Mouse (Mus musculus) limb, embryonic 14.5 days (tissue): ENCODE results near the gene Sgtb. TPM values are rescaled to one million over a fixed set of nuclear protein-coding genes. Genes with fewer than 3 reads are reported as not detected.

Experiments used
- ATAC-seq: fragments of 200-750 bp; cut with Nextera tagmentation; 2 replicates; pipeline ENCODE4 v1.8.0; 2017; ENCODE audit warnings: low read depth, moderate number of reproducible peaks, moderate TSS enrichment; ENCODE audit not compliant: low FRiP score
- DNase-seq: peaks from one replicate; pipeline ENCODE4 v3.0.0-alpha.2; 2015; ENCODE audit warnings: low spot score
- H3K27ac ChIP-seq: fragments of 300-500 bp; sonication (generic); replicated peaks from 2 replicates; pipeline ENCODE4 v1.5.1; 2014; ENCODE audit warnings: low read depth, mild to moderate bottlenecking, low read length, moderate library complexity, mixed read lengths
- H3K27me3 ChIP-seq: fragments of 300-500 bp; sonication (generic); 2 replicates; pipeline ENCODE4 v1.6.1; 2014; ENCODE audit warnings: low read length, mixed read lengths; ENCODE audit not compliant: control insufficient read depth, insufficient read depth
- H3K36me3 ChIP-seq: fragments of 300-500 bp; sonication (generic); 2 replicates; pipeline ENCODE4 v1.6.1; 2014; ENCODE audit warnings: mild to moderate bottlenecking, low read length, moderate library complexity, mixed read lengths; ENCODE audit not compliant: control insufficient read depth, insufficient read depth
- H3K4me1 ChIP-seq: fragments of 300-500 bp; sonication (generic); 2 replicates; pipeline ENCODE4 v1.6.1; 2014; ENCODE audit warnings: antibody characterized with exemption, low read length, mixed read lengths; ENCODE audit not compliant: control insufficient read depth, insufficient read depth
- H3K4me2 ChIP-seq: fragments of 300-500 bp; sonication (generic); replicated peaks from 2 replicates; pipeline ENCODE4 v1.6.1; 2014; ENCODE audit warnings: low read depth, mild to moderate bottlenecking, low read length, moderate library complexity; ENCODE audit not compliant: severe bottlenecking
- H3K4me3 ChIP-seq: fragments of 300-500 bp; sonication (generic); replicated peaks from 2 replicates; pipeline ENCODE4 v1.5.1; 2014; ENCODE audit warnings: low read length
- H3K9ac ChIP-seq: fragments of 300-500 bp; sonication (generic); 2 replicates; pipeline ENCODE4 v1.6.1; 2014; ENCODE audit warnings: mild to moderate bottlenecking, low read depth, low read length, moderate library complexity; ENCODE audit not compliant: severe bottlenecking
- H3K9me3 ChIP-seq: fragments of 300-500 bp; sonication (generic); 2 replicates; pipeline ENCODE4 v1.6.1; 2016; ENCODE audit warnings: low read length; ENCODE audit not compliant: control insufficient read depth
- POLR2A ChIP-seq: fragments of 200-500 bp; IDR thresholded peaks from 2 replicates; pipeline ENCODE4 v1.8.0; 2012; ENCODE audit warnings: inconsistent platforms, mild to moderate bottlenecking, moderate library complexity, borderline replicate concordance; ENCODE audit not compliant: insufficient read depth, insufficient read length; ENCODE audit errors: extremely low read depth
- WGBS: fragments of 180-500 bp; shearing (Covaris S2); extraction: QIAGEN DNeasy Blood & Tissue Kit; methylation state at CpG from one replicate; pipeline ENCODE4 v1.1.7; 2014; 5-methylcytosine and 5-hydroxymethylcytosine counted together
- polyA plus RNA-seq, 2 experiments: library from polyadenylated mRNA; depleted of rRNA in 1 of 2; stranded (reverse) in 1 of 2; unstranded in 1 of 2; fragments of >200 nt; fragmentation: Nextera tagmentation in 1 of 2; extraction: Ambion mirVana in 1 of 2; gene quantifications; 2 replicates each; pipeline versions ENCODE4 v1.2.1 to v1.2.3; 2012 to 2014

Gene Sgtb
- polyA plus RNA-seq, 2 experiments: 5.9 to 7.5 TPM

- Histone ChIP-seq H3K4me2 (peak overlapping the region; percentile 69), H3K36me3 (peaks cover 12% of the 10 kb centered on the region), H3K27ac (no peak overlapping the region), H3K9me3 (no peaks in the 10 kb centered on the region), H3K4me1 (peaks cover 7% of the 10 kb centered on the region), H3K9ac (0 out of 2 replicates have a peak overlapping the region, but pooled peaks have one; percentile 22), H3K27me3 (no peaks in the 10 kb centered on the region), H3K4me3 (peak overlapping the region; percentile 88)
- 78% methylated on average over 3 of the region's 3 CpGs for WGBS
- no peak for ATAC-seq
- TF ChIP-seq POLR2A: no peak
- DNase-seq: no peak
Observed at GRCm38 (mm10) chr13:104176874-104177273, 67.3 kb downstream of the Sgtb start.

- Histone ChIP-seq H3K36me3 (peaks cover 19% of the 10 kb centered on the region), H3K4me1 (peaks cover 7% of the 10 kb centered on the region), H3K9ac (peak within 1 kb of the TSS; percentile 84), H3K4me2 (peak within 1 kb of the TSS; percentile 69), H3K27ac (peak within 1 kb of the TSS; percentile 78), H3K27me3 (no peaks in the 10 kb centered on the region), H3K9me3 (no peaks in the 10 kb centered on the region), H3K4me3 (peak within 1 kb of the TSS; percentile 88)
- DNase-seq (peak; percentile 85), ATAC-seq (peak; percentile 87)
- TF ChIP-seq POLR2A: no peak
- WGBS: 1% methylated on average over 32 of the region's 32 CpGs
Observed at GRCm38 (mm10) chr13:104177796-104178649, 68.5 kb downstream of the Sgtb start, which contains the start of gene Trappc13. Gene Trappc13 (minus strand): TSS chr13:104178469.

DNA sequence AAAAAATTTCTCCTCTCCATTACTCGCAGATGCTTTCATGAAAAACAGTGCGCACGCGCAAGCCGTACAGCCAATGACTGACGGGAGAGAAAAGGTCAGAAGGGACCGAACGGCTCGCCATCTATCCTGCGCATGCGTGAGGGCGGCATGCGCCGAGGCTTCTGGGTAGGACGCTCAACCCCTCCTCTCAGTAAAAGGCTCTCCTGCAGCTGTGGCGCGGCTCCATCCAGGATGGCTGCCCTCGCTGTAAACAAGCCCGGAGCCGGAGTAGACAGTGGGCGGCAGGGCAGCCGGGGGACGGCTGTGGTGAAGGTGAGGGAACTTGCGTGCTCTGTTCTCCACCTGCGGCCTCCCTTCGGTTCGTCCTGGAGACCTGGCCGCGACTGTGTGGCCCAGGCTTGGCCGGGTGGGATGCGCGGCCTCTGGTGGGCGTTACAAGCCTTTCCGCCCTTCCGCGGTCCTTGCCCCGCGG, 69.1 kb downstream of the Sgtb start, which contains the start of gene Trim23:
Gene Trim23 (plus strand): TSS at position 148 of the 472 bp plus-strand sequence.
- peak within 1 kb of the TSS; percentile 78 for H3K27ac ChIP-seq
- WGBS: under 1% methylated on average over 32 of the region's 38 CpGs
- ATAC-seq (peak; percentile 99), DNase-seq (peak; percentile 100)
- H3K27me3 ChIP-seq: no peaks in the 10 kb centered on the region
- TF ChIP-seq POLR2A: peak; percentile 62; the same call in 1 of the 2 replicates
- H3K4me1 ChIP-seq: peaks cover 7% of the 10 kb centered on the region
- H3K9ac ChIP-seq: peak within 1 kb of the TSS; percentile 84
- peak within 1 kb of the TSS; percentile 69 for H3K4me2 ChIP-seq
- peak within 1 kb of the TSS; percentile 88 for H3K4me3 ChIP-seq
- no peaks in the 10 kb centered on the region for H3K9me3 ChIP-seq
- peaks cover 21% of the 10 kb centered on the region for H3K36me3 ChIP-seq

DNA sequence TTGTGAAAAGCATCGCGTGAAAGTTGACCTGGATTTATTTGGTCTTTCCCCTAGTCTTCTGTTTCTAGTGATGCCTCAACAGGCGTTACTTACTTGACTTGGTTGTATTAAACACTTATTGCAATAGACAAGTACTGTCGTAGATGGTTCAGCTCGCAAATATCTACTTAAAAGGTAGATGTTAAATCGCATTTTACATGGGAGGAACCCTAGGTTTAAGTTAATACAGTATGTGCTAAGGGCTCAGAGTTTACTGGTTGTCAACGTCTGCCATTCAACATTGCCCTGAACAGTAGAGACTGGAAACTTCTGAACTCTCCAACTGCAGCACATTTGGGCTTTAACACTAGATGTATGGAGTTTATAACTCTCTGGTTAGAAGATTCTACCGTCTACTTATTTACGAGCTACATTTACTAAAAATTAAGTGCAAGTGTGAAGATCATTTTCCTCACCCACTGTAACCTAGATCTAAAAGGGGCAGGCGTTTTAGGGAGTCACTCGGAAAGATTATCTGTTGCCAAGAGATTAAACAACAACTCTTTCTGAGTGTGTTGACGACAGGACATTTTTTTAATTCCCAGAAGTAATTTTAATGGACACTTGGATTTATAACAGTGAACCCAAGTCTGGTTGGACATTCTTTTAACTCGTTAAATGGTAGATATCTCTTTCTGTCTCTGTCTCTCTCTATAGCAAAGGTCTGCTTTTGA, 69.8 kb downstream of the Sgtb start:
- no peak for ATAC-seq
- TF ChIP-seq POLR2A: no peak
- Histone ChIP-seq H3K4me2 (peak overlapping the region; percentile 60), H3K36me3 (peaks cover 24% of the 10 kb centered on the region), H3K9me3 (no peaks in the 10 kb centered on the region), H3K27ac (peak overlapping the region; percentile 78), H3K9ac (peak overlapping the region; percentile 84), H3K4me3 (peak overlapping the region; percentile 88), H3K27me3 (no peaks in the 10 kb centered on the region), H3K4me1 (peaks cover 7% of the 10 kb centered on the region)
- 15% methylated on average over 13 of the region's 13 CpGs for WGBS
- no peak for DNase-seq

DNA sequence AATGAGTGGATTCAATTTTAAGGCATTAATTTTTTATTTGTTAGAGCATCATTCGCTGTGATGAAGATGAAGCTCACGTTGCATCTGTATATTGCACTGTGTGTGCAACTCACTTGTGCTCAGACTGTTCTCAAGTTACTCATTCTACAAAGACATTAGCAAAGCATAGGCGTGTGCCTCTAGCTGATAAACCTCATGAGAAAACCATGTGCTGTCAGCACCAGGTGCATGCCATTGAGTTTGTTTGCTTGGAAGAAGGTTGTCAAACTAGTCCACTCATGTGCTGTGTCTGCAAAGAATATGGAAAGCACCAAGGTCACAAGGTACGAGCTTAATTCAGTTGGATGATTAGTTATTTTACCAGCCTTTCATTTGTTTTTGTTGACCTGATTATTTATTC, 77.8 kb downstream of the Sgtb start:
- no peak overlapping the region for H3K4me2 ChIP-seq
- DNase-seq: no peak
- 91% methylated on average over 4 of the region's 4 CpGs for WGBS
- H3K4me1 ChIP-seq: no peaks in the 10 kb centered on the region
- no peak overlapping the region for H3K27ac ChIP-seq
- H3K9ac ChIP-seq: no peak overlapping the region
- no peak for ATAC-seq
- H3K27me3 ChIP-seq: no peaks in the 10 kb centered on the region
- no peak for TF ChIP-seq POLR2A
- no peaks in the 10 kb centered on the region for H3K9me3 ChIP-seq
- H3K4me3 ChIP-seq: no peak overlapping the region
- H3K36me3 ChIP-seq: peaks cover 58% of the 10 kb centered on the region

Other genes starting within 250 kb of the Sgtb start
- 36.6 and 39.7 TPM in 2 replicates for gene Erbin, start 189.2 kb upstream of the Sgtb start, polyA plus RNA-seq (2012; rRNA removed)
- gene Erbin, start 189.2 kb upstream of the Sgtb start, polyA plus RNA-seq (2014; fragmentation: Nextera tagmentation; extraction: Ambion mirVana): 40.2 and 43.0 TPM in 2 replicates
- 7.6 and 9.8 TPM in 2 replicates for gene Nln, start 127 bp upstream of the Sgtb start, polyA plus RNA-seq (2012; rRNA removed)
- 16.6 and 17.3 TPM in 2 replicates for gene Nln, start 127 bp upstream of the Sgtb start, polyA plus RNA-seq (2014; fragmentation: Nextera tagmentation; extraction: Ambion mirVana)
- 18.6 and 23.4 TPM in 2 replicates for gene Trappc13, start 68.7 kb downstream of the Sgtb start, polyA plus RNA-seq (2012; rRNA removed)
- gene Trappc13, start 68.7 kb downstream of the Sgtb start, polyA plus RNA-seq (2014; fragmentation: Nextera tagmentation; extraction: Ambion mirVana): 43.9 and 49.7 TPM in 2 replicates
- 13.0 and 14.9 TPM in 2 replicates for gene Trim23, start 69.1 kb downstream of the Sgtb start, polyA plus RNA-seq (2012; rRNA removed)
- gene Trim23, start 69.1 kb downstream of the Sgtb start, polyA plus RNA-seq (2014; fragmentation: Nextera tagmentation; extraction: Ambion mirVana): 18.0 and 21.3 TPM in 2 replicates
- gene Cenpk, start 118.9 kb downstream of the Sgtb start, polyA plus RNA-seq (2012; rRNA removed): 12.8 and 23.4 TPM in 2 replicates
- gene Cenpk, start 118.9 kb downstream of the Sgtb start, polyA plus RNA-seq (2014; fragmentation: Nextera tagmentation; extraction: Ambion mirVana): 53.9 and 56.5 TPM in 2 replicates
- 10.8 and 15.5 TPM in 2 replicates for gene Ppwd1, start 119.1 kb downstream of the Sgtb start, polyA plus RNA-seq (2012; rRNA removed)
- gene Ppwd1, start 119.1 kb downstream of the Sgtb start, polyA plus RNA-seq (2014; fragmentation: Nextera tagmentation; extraction: Ambion mirVana): 13.3 and 14.3 TPM in 2 replicates
- 13.8 and 16.1 TPM in 2 replicates for gene Adamts6, start 178.1 kb downstream of the Sgtb start, polyA plus RNA-seq (2012; rRNA removed)
- gene Adamts6, start 178.1 kb downstream of the Sgtb start, polyA plus RNA-seq (2014; fragmentation: Nextera tagmentation; extraction: Ambion mirVana): 5.0 and 6.2 TPM in 2 replicates